Mouse (Mus musculus) right cerebral cortex, adult 18-20 months (tissue): ENCODE results near the gene Frat2.

Experiments
- DNase-seq: peaks from one replicate; pipeline ENCODE4 v3.0.0; 2022; ENCODE audit warnings: mixed read lengths

Gene Frat2

DNA sequence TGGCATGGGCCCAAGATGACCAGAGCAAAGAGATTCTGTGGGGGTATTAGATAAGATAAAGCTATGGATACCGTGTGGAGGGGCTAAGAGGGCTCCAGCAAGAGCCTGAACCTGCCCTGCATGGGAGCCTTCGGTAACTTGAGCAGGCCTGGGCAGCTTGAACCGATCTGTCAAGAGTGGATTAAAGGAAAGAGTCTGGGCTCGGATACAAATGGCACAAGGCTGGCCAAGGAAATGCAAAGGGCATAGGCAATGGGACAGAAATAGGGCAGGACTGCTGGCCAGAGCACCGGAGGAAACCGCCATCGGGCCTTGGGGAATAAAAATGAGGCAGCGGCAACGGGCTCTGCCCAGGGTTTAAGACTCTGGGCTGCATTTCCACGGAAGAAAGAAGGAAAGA lies 30.6 kb downstream of the Frat2 start:
- no peak for DNase-seq

- no peak for DNase-seq
Observed at GRCm38 (mm10) chr19:41816915-41817314, 31.0 kb downstream of the Frat2 start.

- no peak for DNase-seq
Observed at GRCm38 (mm10) chr19:41816410-41816809, 31.5 kb downstream of the Frat2 start.

DNA sequence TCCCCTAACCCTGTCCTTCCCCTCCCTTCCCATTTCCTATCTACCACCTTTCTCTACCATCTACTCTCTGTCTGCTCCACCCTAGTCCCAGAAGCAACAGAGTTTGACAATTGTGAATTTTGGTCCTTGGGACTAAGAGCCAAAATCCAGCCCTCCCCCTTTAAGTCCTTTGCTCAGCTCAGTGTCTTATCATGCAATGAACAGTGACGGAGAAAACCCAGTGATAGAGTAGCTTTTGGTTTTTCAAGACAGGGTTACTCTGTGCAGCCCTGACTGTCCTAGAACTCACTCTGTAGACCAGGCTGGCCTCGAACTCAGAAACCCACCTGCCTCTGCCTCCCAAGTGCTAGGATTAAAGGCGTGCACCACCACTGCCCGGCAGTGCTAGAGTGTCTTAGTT lies 34.6 kb downstream of the Frat2 start:
- no peak for DNase-seq

GRCm38 (mm10) chr19:41812525-41812924 lies 35.4 kb downstream of the Frat2 start:
- DNase-seq = no peak

DNA sequence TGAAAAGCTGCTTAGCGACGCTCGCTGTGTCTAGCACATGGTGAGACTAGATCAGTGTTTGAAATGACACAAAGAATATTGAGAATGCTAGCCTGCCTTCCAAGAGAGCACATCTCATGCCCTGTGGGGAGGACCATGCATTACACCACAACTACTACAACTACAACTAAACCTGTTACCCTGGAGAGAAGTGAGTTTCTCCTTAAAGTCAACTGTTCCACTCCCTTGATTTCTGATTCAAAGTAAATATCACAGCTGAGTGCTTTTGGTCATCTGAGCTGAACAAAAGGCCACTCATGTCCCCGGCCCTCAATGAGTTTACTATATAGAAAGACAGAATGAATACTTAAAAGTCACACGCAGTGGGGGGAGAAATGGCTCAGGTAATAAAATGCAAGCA lies 37.9 kb downstream of the Frat2 start:
- DNase-seq = no peak

- DNase-seq = no peak
Observed at GRCm38 (mm10) chr19:41808104-41808634, 39.8 kb downstream of the Frat2 start.

DNA sequence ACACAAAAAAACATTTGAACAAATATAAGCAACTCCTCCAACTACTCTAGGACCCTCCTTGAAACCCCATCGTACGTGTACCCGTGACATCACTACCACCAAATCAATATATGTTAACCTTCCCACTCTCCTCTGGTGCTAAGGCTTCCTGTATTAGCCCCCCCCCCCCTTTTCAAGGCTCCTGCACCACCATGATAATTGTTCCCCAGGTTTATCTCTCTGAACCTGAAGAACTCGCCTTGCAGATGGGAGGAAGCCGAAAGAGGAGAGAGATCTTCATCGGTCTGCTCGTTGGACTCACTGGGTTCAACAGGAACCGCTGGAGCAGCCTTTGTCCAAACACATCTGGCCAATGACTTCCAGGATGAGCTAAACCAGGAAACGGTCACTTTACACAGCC lies 40.4 kb downstream of the Frat2 start:
- DNase-seq = no peak

DNA sequence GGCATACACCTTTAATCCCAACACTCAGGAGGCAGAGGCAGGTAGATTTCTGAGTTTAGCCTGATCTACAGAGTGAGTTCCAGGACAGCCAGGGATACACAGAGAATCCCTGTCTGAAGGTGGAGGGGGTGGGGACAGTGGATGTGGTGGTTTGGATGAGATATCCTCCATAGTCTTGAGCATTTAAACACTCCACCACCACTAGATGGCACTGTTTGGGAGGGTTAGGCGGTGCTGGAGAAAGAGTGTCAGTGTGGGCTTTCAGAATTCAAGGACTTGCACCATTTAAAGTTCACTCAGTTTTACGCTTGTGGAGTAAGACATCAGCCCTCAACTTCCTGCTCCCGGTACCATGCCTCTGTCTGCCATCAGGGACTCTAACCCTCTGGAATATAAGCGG lies 42.1 kb downstream of the Frat2 start:
- DNase-seq = no peak

DNA sequence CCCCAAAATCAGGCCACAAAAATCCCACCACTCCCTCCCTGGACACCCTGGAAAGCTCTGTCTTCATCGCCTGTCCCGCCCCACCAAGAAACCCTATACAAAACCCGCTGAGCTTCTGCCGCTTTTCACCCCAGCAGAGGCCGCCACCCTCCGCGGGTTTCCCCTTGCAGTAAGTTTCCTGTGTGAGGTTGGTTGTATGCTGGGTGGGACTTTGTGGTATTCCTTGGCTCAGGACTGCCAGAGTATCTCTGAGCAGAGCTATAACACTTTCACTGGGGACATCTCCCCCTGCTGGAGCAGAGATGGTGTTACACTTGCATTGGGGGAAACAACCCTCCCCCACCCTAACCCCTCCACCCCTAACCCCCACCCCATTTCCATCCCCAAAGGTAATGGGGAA lies 44.6 kb downstream of the Frat2 start:
- no peak for DNase-seq

GRCm38 (mm10) chr19:41801742-41802369 lies 46.1 kb downstream of the Frat2 start, which contains the start of gene Arhgap19:
Gene Arhgap19, minus strand, starts transcription at chr19:41802047.
- DNase-seq = peak; percentile 93

DNA sequence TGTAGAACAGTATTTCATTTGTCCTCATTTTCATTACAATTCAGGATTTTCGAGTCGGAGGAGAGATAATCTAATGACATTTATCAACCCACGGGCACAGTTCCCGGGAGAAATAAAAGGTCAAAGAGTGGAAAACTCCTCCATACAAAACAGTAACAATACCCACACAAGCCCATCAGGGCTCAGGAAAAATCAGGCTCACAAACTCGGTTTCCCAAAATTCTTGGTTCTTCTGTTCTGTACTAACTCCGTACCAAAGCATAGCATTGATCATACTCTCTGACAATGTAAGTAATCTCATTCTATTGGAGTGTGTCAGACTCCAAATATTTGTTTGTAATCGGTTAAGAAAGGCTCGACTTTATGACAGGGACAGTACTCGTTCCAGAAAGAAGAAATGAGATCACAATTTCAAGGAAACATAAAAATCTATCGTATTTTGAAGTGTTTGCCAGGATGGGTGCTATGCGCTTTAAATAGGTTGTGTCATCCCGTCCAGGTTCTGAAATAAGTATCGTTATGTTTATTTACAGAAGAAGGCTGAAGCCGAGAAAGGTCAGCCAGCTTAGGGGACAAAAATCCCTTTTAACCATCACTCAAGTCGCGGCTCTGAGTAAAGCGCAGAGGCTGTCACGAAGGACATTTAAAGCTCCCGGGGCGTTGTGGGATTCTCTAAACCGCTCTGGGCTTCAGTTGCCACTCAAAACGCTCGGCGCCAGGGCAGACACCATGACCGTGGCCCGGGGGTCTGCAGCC lies 46.8 kb downstream of the Frat2 start:
- DNase-seq = no peak

DNA sequence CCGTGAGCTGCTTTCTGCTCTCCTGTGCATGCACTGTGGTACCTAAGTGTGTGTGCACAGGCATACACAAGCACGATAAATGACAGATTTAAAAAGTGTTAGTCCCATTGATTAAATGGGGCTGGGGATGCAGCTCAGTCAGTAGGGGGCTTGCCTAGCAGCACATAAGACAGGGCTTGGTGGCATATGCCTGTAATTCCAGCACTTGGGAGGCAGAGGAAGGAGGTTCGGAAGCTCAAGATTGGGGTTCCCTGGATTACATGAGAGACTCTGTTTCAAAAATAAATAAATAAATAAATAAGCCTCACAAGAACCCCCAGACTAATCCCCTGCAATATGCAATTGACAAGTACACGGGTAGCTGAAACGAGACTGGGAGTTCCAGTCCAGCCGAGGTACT lies 47.5 kb downstream of the Frat2 start:
- DNase-seq = no peak

DNA sequence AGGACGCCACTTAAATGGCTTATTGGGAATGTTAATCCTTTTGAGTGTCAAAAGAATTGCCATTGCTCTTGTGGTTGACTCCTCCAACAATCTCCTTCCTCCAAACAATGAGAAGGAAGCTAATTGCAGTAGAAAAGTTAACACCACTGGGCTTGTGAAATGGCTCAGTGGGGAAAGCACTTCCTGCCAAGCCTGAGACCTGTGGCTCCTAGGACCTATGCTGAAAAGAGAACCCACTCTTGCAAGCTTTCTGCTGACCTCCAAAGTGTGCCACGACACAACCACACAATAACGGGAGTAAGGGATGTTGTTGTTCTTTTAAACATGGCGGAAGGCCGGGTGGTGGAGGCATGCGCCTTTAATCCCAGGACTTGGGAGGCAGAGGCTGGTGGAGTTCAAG lies 50.4 kb downstream of the Frat2 start:
- no peak for DNase-seq

DNA sequence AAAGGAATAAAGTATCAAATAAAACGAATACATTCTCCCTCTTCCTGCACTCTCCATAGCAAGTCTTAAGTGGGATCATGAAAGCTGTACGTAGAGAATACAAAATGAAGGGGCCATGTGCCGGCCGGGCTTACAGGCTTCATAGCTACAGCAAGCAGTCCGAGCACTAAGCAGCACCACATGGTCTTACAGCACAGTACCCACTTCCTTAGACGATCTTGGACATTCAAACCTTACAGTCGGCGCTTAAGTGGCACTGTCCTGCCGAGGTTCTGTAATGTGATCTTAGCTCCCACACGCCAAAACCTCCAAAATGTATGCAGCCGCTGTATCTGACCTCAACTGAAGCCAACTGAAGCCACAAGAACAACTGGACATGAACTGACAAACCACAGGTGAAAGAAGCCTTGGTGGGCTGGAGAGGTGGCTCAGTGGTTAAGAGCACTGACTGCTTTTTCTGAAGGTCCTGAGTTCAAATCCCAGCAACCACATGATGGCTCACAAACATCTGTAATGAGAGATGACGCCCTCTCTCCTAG lies 51.1 kb downstream of the Frat2 start:
- no peak for DNase-seq

DNA sequence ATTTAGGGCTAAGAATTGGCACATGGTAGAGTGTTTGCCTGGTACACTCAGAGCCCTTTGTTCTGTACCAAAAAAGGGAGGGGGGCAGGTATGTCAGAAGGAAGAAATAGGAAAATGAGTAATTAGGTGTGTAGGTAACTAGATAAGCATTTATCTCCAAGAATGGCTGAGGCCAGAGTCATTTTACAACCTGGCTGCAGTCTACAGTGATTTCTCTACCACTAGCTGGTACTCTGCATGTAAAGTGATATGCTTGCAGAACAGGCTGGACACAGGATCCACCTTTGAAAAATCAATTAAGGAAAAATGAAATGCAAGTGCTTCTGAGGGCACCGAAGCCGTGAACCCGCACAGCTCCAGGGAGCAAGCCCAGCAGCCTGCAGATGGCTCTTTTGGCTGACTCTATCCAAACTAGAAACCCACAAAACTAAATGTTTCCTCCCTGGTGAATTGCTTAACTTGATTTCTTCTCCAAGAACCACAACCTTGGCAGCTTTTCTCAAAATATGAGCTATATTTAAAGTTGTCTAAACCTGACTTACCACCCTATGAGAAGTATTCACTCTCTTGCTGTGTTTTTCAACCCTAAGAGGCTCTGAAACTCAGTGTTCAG lies 51.7 kb downstream of the Frat2 start:
- DNase-seq = no peak
